Mouse (Mus musculus): ENCODE data around the gene Cxcl2. TPM values are rescaled to one million over a fixed set of nuclear protein-coding genes. Genes with fewer than 3 reads are reported as not detected.
A peak's percentile ranks its signal among the peaks of the same experiment; 100 is the strongest.

The Cxcl2 gene
- total RNA-seq, 2 experiments from 2014 or later, result not detected

- DNase-seq, result no peak
These were observed 9.4 kb upstream of the Cxcl2 start for GRCm38 (mm10) chr5:90894231-90894630.

DNA sequence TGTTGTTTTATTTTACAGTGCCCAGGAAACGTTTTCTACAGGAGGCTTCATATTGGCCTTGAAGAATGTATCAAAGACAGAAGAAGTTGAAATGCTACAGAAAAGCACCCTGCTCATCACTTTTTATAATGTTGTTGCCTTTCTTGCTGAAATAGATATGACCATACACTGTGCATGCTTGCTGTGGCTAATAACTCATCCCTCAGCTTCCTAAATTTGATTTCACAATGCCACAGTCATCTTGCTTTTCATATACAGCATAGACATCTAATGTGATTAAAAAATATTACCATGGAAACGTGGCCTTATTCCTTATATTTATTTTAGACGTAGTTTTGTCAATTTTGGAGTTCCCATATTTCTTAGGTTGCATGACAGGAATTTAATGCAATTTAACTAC, 6.2 kb upstream of the Cxcl2 start:
- no peak for DNase-seq

DNA sequence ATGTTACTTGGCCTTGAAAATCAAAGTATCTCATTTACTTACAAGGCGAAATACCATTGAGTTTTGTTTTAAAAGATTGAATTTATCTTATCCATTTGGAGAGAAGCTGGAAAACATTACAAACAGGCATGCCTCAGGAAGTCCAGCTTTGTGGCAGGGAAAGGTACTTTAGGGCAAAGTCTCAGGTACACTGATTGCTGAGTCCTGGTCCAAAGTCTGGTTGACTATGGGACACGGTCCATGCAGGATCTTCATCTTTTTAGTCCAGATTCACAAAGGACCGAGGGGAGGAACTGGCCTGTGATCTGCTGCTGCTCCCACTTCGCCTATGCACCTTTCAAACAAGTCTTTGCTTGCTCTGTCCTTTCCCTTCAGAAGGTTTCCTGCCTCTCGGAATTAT, 4.4 kb upstream of the Cxcl2 start:
- no peak for DNase-seq

GRCm38 (mm10) chr5:90900147-90900546, 3.5 kb upstream of the Cxcl2 start:
- DNase-seq, result peak; percentile 39

DNA sequence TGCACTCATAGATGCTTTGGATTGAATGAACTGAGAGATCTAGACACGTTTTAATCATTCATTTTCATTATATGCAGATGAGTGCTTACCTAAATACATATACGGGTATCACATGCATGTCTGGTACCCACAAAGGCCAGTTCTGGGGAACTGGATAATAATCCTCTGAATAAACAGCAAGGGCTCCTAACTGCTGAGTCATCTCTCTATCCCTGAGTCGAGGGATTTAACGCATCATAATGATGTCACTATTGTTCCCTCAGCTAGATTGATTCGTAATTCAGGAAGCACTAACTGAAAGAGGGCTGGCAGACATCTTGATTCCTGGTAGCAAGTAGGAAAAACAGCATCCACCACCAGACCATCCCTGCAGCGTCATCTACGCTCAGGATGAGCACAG, 3.0 kb upstream of the Cxcl2 start:
- DNase-seq, result no peak

- DNase-seq, result no peak
These were observed 1.1 kb upstream of the Cxcl2 start for GRCm38 (mm10) chr5:90902380-90903260.

DNA sequence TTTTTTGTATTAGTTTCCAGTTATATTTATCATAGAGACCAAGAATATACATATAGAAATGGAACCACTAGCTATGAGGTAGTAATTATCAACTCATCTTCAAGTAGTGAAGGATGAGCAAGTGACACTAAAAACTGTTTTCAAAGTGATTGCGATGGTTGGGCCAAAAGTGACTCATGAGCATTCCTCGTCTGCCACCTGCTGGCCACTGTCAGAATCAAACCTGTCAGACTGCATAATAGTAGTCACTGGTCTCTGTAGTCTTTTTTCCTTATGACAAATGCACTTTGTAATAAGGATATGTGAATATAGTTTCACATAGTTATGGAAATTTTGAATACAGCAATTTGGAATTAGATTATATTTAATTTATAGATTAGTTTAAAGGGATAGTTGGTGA, 5.3 kb downstream of the Cxcl2 start:
- DNase-seq, result no peak

DNA sequence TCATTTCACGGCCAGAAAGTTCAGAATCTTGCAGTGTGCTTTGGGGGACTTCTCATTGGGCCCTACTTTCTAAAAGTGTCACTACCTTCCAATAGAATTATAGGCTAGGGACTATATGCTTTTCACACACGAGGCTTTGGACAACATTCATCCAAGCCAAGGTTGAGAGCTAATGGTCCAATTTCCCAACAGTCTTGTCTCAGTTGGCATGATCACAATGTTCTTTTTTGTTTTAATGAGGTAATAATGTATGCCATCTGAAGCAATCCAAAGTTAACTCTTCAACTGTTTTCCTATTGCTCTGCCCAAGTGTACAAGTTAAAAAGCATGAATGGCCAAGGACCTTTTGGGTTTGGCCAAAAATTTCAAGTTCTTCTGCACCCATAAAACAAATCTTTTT, 15.8 kb downstream of the Cxcl2 start:
- DNase-seq, result no peak

GRCm38 (mm10) chr5:90922958-90923357, 19.3 kb downstream of the Cxcl2 start:
- no peak for DNase-seq

GRCm38 (mm10) chr5:90930546-90930945, 26.9 kb downstream of the Cxcl2 start:
- no peak for DNase-seq

DNA sequence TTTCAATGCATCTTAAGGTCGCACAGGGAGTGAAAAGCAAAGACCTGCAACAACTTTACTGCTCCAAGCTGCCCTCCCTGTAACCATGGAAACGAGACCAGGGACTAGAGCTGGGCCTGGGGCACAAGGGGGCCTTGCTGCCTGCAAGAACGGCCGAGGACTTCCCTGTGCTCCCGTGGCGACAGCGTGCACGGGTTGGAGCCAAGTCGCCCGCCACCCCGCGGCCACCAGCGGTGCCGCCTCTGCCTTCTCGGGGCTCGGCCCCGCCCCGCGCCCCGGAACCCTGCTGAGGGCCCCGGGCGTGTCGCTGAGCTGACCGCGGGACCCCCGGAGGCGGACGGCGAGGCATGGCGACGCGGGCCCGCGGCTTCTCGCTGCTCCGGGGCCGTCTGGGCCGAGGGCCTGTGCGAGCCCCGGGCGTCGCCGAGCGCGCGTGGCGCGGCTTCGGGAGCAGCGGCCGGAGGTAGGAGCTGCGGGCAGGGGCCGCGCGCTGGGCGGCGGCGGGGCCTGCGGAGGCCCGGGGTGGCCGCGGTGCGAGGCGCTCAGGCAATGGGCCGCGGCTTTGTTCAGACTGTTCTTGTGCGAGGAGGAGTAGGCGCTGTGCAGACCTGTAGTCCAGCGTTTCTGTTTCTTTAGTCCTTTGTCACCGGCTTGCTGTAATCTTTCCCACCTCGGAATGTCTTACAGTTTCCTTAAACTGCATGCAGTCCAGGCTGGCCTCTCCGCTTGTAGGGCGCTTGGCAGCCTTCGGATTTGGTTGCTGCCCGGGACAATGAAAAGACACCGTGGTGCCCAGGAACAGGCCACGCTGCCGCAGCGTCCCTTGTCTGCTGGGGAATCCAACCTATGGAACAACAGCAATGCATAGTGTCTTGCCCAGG, 27.5 kb downstream of the Cxcl2 start, which contains the start of gene Mthfd2l:
Gene Mthfd2l (plus strand): TSS at position 147 of the 881 bp plus-strand sequence.
- peak; percentile 82 for DNase-seq

GRCm38 (mm10) chr5:90931911-90932310, 28.2 kb downstream of the Cxcl2 start:
- no peak for DNase-seq

GRCm38 (mm10) chr5:90936706-90937105, 33.0 kb downstream of the Cxcl2 start:
- no peak for DNase-seq

GRCm38 (mm10) chr5:90945453-90945852, 41.8 kb downstream of the Cxcl2 start:
- DNase-seq, result no peak

- DNase-seq, result no peak
These were observed 45.8 kb downstream of the Cxcl2 start for GRCm38 (mm10) chr5:90949499-90949898.

- no peak for DNase-seq
These were observed 47.8 kb downstream of the Cxcl2 start for GRCm38 (mm10) chr5:90951475-90951874.

DNA sequence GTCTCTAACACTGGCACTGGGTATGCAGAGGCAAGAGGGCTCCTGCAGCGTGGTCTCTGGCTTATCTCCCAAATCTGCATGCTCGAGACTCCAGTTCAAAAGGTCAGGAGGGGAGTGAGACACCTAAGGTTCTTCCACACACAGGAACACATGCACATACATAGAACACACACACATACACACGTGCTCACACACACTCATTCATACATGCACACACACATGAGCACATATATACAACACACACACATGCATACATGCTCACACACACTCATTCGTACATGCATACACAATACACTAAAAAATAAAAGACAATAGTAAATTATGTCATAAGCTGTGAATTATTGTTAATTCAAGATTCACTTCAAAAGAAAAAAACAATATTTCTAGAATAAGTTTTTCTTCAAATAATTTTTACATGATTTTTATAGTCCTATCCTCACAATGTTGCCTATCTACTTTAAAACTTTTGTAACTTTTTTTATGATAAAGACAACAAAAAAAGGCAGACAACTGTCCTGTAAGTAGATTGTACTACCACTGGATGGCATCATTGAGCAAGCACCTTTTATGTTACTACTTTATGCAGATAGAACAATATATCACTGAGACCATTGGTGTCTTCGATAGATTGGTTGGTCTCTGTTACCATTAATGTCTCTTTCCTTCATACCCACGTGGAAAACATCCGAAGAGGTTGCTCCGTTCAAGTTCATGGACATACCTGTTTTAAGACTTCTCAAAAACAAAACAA, 49.2 kb downstream of the Cxcl2 start:
- DNase-seq, result no peak

Other genes with a start within 250 kb of the Cxcl2 start
- not detected for gene Cxcl5, start 144.5 kb upstream of the Cxcl2 start, total RNA-seq (2021)
- under 1 TPM; 0.33 to 0.67 TPM for gene Ppbp, start 135.4 kb upstream of the Cxcl2 start, total RNA-seq (2021)
- 10 to 100 TPM; 11.0 to 14.8 TPM for gene Pf4, start 131.4 kb upstream of the Cxcl2 start, total RNA-seq (2021)
- gene Cxcl3, start 117.8 kb upstream of the Cxcl2 start, total RNA-seq (2021), result not detected
- not detected for gene Cxcl15, start 109.3 kb upstream of the Cxcl2 start, total RNA-seq (2021)
- gene Cxcl1, start 12.6 kb upstream of the Cxcl2 start, total RNA-seq (2021), result under 1 TPM in 1 of 2 experiments, not detected in 1; 0.24 TPM
- gene Mthfd2l, start 27.2 kb downstream of the Cxcl2 start, total RNA-seq (2021), result 1 to 10 TPM; 6.5 to 8.8 TPM
- gene Epgn, start 123.6 kb downstream of the Cxcl2 start, total RNA-seq (2021), result under 1 TPM; 0.28 to 0.59 TPM
- not detected for gene Ereg, start 170.8 kb downstream of the Cxcl2 start, total RNA-seq (2021)
- gene Areg, start 235.7 kb downstream of the Cxcl2 start, total RNA-seq (2021), result not detected